Mouse (Mus musculus): ENCODE data around the gene Rere. TPM values are rescaled to one million over a fixed set of nuclear protein-coding genes. Genes with fewer than 3 reads are reported as not detected.
A peak's percentile ranks its signal among the peaks of the same experiment; 100 is the strongest.

Rere gene
- polyA plus RNA-seq, 1 experiment from 2014 or later, result 27.2 TPM

DNA sequence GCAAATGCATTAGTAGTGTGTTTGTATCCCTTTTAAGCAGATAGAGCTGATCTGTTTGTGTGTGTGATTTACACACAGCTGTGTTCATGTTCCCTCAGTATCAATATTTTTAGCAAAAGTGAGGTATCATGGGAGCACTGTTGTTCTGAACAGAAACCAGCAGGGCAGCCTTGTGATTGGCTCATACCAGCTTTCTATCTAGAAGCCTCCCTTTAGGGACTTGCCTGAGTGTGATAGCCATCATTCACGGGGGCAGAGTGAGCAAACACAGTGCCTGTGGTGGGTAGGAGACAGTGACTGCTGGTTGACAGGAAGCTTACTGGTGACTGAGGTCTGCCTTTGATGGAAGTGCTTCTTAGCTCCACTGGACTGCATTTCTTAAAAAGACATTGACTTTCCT is 276.5 kb downstream of the Rere start:
- peaks cover 7% of the 10 kb centered on the region for H3K36me3 ChIP-seq
- 55% methylated on average over 1 of the region's 1 CpGs for WGBS
- peaks cover 13% of the 10 kb centered on the region for H3K4me1 ChIP-seq
- H3K9me3 ChIP-seq (replicated peaks), result no peaks in the 10 kb centered on the region
- H3K27me3 ChIP-seq, result no peaks in the 10 kb centered on the region
- no peak for ATAC-seq (ENCODE audit: insufficient number of reproducible peaks, low FRiP score, low TSS enrichment, low read depth)
- no peak overlapping the region for H3K4me3 ChIP-seq (replicated peaks)
- H3K9ac ChIP-seq, result no peak overlapping the region
- H3K4me2 ChIP-seq (replicated peaks), result no peak overlapping the region
- H3K27ac ChIP-seq (replicated peaks), result no peak overlapping the region

DNA sequence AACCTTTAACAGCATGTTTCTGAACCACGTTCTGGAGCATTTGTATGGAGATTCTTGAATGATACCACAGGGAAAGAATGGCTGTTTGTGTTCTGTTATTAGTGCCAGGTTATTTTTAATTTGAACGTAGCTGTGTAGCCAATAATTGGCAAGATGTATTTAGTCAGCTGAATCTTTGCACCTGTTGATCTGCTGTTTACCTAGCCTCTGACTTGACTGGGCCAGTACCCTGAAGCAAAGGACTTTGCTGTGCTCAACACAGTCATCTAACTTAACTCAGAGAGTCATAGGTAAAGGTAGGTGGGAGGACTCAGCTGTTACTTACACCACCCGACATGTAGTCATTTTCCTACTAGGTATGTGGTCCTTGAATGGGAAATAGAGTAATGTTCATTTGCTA is 278.1 kb downstream of the Rere start:
- Histone ChIP-seq H3K4me2 (replicated peaks) (no peak overlapping the region), H3K9me3 (replicated peaks) (no peaks in the 10 kb centered on the region), H3K27me3 (no peaks in the 10 kb centered on the region), H3K36me3 (peaks cover 7% of the 10 kb centered on the region), H3K4me1 (peaks cover 17% of the 10 kb centered on the region), H3K9ac (no peak overlapping the region), H3K4me3 (replicated peaks) (no peak overlapping the region), H3K27ac (replicated peaks) (no peak overlapping the region)
- ATAC-seq (ENCODE audit: insufficient number of reproducible peaks, low FRiP score, low TSS enrichment, low read depth), result no peak
- WGBS, result 74% methylated on average over 3 of the region's 3 CpGs

DNA sequence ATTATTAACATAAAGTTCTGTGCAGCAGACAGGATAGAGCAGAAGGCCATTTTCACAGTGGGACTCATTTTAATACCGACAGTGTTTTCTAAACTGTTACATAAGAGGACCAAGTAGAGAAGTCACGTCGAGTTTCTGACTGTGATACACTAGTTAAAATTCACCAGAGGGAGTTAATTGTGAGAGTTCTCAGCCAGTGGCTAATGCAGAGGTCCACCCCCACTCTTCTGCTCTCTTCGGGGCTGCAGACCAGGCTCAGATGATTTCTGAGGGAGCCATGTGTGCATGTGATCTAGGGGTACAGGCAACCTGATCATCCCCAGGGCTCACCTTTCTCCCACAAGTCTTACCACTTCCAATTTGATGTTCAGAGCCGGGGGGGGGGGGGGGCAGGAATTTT is 281.8 kb downstream of the Rere start:
- no peak for ATAC-seq (ENCODE audit: insufficient number of reproducible peaks, low FRiP score, low TSS enrichment, low read depth)
- 32% methylated on average over 5 of the region's 5 CpGs for WGBS
- H3K4me2 ChIP-seq (replicated peaks), result no peak overlapping the region
- H3K36me3 ChIP-seq, result no peaks in the 10 kb centered on the region
- H3K9ac ChIP-seq, result no peak overlapping the region
- H3K27ac ChIP-seq (replicated peaks), result no peak overlapping the region
- H3K27me3 ChIP-seq, result no peaks in the 10 kb centered on the region
- no peaks in the 10 kb centered on the region for H3K9me3 ChIP-seq (replicated peaks)
- H3K4me3 ChIP-seq (replicated peaks), result no peak overlapping the region
- peaks cover 27% of the 10 kb centered on the region for H3K4me1 ChIP-seq

DNA sequence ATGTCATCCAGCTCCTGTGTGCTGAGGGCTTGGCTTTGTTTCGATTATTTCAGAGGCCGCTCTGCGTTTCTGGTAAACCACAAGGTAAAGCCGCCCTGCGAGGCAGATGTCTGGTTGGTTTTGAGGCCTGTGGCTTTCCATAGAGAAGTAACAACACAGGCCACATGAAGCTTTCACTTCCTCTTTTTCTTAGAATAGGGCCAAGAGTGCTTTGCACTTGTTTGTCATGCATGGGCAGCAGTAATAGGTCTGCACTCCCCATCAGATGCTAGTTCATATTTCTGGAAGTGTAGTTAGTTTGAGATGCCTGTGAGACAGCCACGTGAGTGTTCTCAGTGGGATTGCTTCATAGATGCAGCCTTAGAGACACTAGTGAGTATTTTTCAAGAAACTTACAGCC is 284.7 kb downstream of the Rere start:
- H3K36me3 ChIP-seq, result no peaks in the 10 kb centered on the region
- 39% methylated on average over 6 of the region's 6 CpGs for WGBS
- 0 out of 2 replicates have a peak overlapping the region, but pooled peaks have one; percentile 14 for H3K27ac ChIP-seq (replicated peaks)

DNA sequence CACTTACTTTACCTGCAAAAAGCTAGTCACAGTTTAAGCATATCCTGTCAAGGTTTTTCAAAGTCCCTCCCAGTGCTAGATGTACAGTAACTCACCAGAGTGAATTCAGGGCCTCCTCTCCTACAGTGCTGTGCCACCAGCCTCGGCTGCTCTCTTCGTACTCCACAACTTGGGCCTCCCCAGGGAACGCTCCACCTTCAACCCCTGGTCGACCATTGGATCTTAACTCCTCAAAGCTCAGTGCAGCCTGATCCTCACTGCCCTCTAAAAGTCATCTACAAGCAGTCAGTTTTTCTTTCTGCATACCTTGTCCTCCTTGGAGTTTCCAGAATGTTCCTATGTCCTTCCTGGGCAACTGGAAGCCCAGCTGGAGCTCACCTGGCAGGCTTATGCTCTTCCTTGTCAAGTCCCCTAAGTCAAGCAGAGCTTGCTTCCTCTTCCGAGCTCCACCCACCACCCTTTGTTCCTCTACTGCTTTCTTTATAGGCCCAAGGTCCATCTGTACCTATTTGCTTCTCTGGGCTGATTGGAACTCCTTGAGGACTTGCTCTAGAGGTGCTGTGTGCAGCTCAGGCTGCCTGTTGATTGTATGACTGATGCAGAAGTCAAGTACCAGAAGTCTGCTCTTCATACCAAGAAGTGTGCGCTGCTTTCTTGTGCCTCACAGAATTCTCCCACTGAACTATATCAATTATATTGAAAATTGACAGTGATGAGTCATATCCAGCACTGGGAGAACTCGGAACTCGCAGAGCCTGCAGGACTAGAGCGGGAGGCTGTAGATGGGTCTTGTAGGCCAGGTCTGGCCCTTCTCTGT is 287.1 kb downstream of the Rere start:
- no peaks in the 10 kb centered on the region for H3K27me3 ChIP-seq
- H3K4me3 ChIP-seq (replicated peaks), result peak overlapping the region; percentile 90
- H3K9ac ChIP-seq, result peak overlapping the region; percentile 84
- H3K9me3 ChIP-seq (replicated peaks), result no peaks in the 10 kb centered on the region
- no peak for ATAC-seq (ENCODE audit: insufficient number of reproducible peaks, low FRiP score, low TSS enrichment, low read depth)
- no peaks in the 10 kb centered on the region for H3K36me3 ChIP-seq
- H3K27ac ChIP-seq (replicated peaks), result peak overlapping the region; percentile 93
- 31% methylated on average over 9 of the region's 9 CpGs for WGBS
- H3K4me2 ChIP-seq (replicated peaks), result peak overlapping the region; percentile 81
- peaks cover 39% of the 10 kb centered on the region for H3K4me1 ChIP-seq

More for the DNA sequence above, 284.7 kb downstream of the Rere start:
- ATAC-seq (ENCODE audit: insufficient number of reproducible peaks, low FRiP score, low TSS enrichment, low read depth), result no peak
- no peaks in the 10 kb centered on the region for H3K9me3 ChIP-seq (replicated peaks)
- no peak overlapping the region for H3K4me2 ChIP-seq (replicated peaks)
- no peak overlapping the region for H3K9ac ChIP-seq
- H3K4me3 ChIP-seq (replicated peaks), result no peak overlapping the region
- no peaks in the 10 kb centered on the region for H3K27me3 ChIP-seq
- H3K4me1 ChIP-seq, result peaks cover 46% of the 10 kb centered on the region

DNA sequence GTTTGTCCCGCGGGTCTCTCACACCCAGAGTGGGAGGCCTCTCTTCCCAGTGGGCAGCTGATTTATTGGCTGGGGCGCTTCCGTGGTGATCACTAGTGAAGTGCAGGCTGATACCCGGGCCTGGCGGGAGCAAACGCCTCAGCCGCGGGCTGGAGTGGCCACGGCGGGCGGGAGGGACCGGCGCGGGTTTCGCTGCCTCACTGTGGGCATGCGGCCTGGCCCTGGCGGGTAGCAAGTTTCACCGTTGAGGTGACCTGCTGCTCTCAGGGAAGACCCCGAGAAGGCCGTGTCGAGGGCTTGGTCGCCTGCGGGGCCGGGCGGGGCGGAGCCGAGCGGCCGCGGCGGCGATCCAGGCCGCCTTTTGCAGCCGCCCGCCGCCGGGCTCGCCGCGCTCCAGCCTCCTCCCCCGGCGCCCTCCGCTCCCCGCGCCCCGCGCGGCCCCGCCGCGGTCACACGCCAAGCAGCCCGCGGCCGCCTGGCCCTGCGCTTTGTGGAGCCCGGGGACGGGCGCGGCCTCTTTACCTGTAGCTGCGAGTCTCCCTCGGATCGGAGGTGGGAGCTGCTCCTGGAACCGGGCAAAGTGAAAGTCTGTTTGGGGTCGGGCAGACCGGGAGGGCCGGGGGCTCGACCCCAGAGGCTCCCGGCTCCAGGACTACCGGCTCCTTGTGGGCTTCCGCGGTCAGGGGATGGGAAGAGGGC is 287.8 kb downstream of the Rere start:
- peak overlapping the region; percentile 90 for H3K4me3 ChIP-seq (replicated peaks)
- ATAC-seq (ENCODE audit: insufficient number of reproducible peaks, low FRiP score, low TSS enrichment, low read depth), result peak; percentile 86
- H3K36me3 ChIP-seq, result no peaks in the 10 kb centered on the region
- H3K27ac ChIP-seq (replicated peaks), result peak overlapping the region; percentile 93
- peaks cover 39% of the 10 kb centered on the region for H3K4me1 ChIP-seq
- H3K4me2 ChIP-seq (replicated peaks), result peak overlapping the region; percentile 81
- WGBS, result under 1% methylated on average over 62 of the region's 73 CpGs
- H3K27me3 ChIP-seq, result no peaks in the 10 kb centered on the region
- H3K9ac ChIP-seq, result peak overlapping the region; percentile 84
- H3K9me3 ChIP-seq (replicated peaks), result no peaks in the 10 kb centered on the region

DNA sequence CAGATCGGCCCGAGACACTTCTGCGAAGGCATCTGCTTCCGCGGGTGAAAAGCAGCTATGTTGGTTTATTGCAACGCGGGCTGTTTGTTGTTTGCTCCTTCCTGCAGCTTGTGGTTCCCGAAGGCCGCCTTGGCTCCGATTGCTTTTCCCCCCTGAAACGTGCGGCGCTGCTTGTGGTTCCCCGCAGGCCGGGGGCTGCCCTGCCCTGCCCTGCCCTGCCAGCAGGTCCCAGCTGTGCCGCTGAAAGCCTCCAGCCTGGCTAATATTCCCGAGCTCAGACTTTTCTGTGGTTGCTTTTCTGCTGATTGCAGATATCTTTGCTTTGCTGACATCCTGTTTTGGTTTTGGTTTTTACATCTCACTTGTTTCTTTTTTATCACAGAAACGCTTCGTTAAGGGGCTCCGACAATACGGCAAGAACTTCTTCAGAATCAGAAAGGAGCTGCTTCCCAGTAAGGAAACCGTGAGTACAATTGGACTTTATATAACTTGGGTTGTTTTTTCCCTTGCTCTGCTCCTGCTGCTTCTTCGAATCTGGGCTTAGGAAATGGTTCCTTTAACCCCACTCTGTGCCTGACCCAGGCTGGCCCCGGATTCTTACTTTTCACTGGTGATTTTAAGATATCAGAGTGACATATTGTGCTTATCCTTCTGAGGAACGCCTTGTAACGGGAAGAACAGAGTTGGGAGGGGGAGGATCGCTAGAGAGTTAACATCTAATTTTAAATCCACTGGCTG is 288.6 kb downstream of the Rere start:
- WGBS, result 2% methylated on average over 27 of the region's 27 CpGs
- peak; percentile 65 for ATAC-seq (ENCODE audit: insufficient number of reproducible peaks, low FRiP score, low TSS enrichment, low read depth)

DNA sequence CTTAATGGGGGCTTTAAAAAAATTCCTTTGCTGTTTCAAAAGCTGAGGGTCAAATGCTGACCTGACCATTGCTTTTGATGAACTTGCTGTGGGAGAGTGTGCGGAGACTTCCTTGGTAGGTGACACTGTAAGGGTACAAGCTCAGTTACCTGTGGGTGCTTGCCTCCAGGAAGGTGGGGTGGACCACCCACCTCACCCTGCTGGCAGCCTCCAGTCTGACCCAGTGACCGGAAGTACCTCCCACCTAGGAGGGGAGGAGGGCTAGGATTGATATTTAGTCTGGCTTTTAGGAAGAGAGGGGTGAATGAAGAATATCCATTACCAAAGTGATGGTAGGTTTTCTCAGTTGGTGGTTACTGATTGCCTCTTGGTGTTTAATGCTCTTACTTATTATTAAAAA is 289.3 kb downstream of the Rere start:
- Histone ChIP-seq H3K4me2 (replicated peaks) (peak overlapping the region; percentile 81), H3K36me3 (no peaks in the 10 kb centered on the region), H3K9ac (no peak overlapping the region), H3K27ac (replicated peaks) (peak overlapping the region; percentile 93; the same call in 1 of the 2 replicates), H3K27me3 (no peaks in the 10 kb centered on the region), H3K4me1 (peaks cover 43% of the 10 kb centered on the region), H3K4me3 (replicated peaks) (peak overlapping the region; percentile 90), H3K9me3 (replicated peaks) (no peaks in the 10 kb centered on the region)
- WGBS, result 44% methylated on average over 2 of the region's 2 CpGs
- ATAC-seq (ENCODE audit: insufficient number of reproducible peaks, low FRiP score, low TSS enrichment, low read depth), result no peak

More for the DNA sequence above, 288.6 kb downstream of the Rere start:
- peak overlapping the region; percentile 81 for H3K4me2 ChIP-seq (replicated peaks)
- peak overlapping the region; percentile 90 for H3K4me3 ChIP-seq (replicated peaks)
- peaks cover 39% of the 10 kb centered on the region for H3K4me1 ChIP-seq
- H3K36me3 ChIP-seq, result no peaks in the 10 kb centered on the region
- no peaks in the 10 kb centered on the region for H3K27me3 ChIP-seq
- H3K9me3 ChIP-seq (replicated peaks), result no peaks in the 10 kb centered on the region
- peak overlapping the region; percentile 93 for H3K27ac ChIP-seq (replicated peaks)
- peak overlapping the region; percentile 84 for H3K9ac ChIP-seq

DNA sequence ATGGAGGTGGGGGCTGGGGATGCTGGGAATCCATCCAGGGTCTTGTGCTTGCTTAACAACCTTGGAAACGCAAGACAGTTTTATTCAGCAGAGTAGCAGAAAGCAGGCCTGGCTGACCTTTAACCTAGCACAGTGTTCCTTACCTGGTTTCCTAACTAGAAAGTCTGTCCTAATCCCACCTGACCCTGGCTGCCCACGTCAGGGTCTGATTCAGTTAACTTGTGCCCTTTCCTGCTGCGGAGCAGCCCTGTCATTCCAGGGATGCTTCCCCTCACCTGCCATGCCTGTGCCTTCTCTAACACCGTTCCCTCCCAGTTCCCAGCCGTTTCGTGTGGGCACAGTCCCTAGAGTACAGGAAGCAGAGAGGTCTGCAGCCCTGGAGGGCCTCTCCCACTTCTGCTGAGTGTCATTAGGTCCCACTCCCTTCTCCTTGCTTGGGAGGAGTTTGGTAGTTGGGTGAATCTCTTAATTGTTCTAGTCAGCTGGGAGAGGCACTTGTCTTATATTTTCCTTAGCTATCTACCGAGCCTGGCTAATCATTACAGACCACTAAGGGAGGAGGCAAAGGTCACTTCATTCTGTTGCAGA is 290.8 kb downstream of the Rere start:
- no peaks in the 10 kb centered on the region for H3K27me3 ChIP-seq
- H3K9me3 ChIP-seq (replicated peaks), result no peaks in the 10 kb centered on the region
- H3K36me3 ChIP-seq, result no peaks in the 10 kb centered on the region
- peaks cover 47% of the 10 kb centered on the region for H3K4me1 ChIP-seq
- WGBS, result 55% methylated on average over 7 of the region's 7 CpGs
- ATAC-seq (ENCODE audit: insufficient number of reproducible peaks, low FRiP score, low TSS enrichment, low read depth), result no peak
- H3K4me3 ChIP-seq (replicated peaks), result no peak overlapping the region
- no peak overlapping the region for H3K9ac ChIP-seq
- no peak overlapping the region for H3K27ac ChIP-seq (replicated peaks)
- no peak overlapping the region for H3K4me2 ChIP-seq (replicated peaks)

DNA sequence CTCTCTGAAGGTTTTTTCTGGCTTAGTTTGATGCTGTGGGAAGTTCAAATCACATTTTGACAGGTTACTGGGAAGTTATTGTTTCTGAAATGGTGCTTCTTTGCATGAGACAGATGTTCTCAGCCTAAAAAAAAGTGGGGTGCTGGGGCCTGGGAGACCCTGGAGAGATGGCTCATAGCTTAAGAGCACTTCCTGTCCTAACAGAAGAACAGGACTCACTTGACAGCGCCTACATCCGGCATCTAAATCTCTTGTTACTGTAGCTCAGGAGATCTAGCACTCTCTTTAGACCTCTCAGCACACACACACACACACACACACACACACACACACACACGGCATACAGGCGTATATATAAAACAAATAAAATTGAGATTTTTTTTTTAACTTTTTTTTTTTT is 291.5 kb downstream of the Rere start:
- Histone ChIP-seq H3K27ac (replicated peaks) (no peak overlapping the region), H3K4me3 (replicated peaks) (no peak overlapping the region), H3K4me1 (peaks cover 44% of the 10 kb centered on the region), H3K9ac (no peak overlapping the region), H3K27me3 (no peaks in the 10 kb centered on the region), H3K36me3 (0 out of 2 replicates have a peak, but pooled peaks cover 2% of the 10 kb centered on the region), H3K9me3 (replicated peaks) (no peaks in the 10 kb centered on the region), H3K4me2 (replicated peaks) (no peak overlapping the region)
- WGBS, result 87% methylated on average over 4 of the region's 4 CpGs
- ATAC-seq (ENCODE audit: insufficient number of reproducible peaks, low FRiP score, low TSS enrichment, low read depth), result no peak
